Mouse (Mus musculus): ENCODE results near the gene Arel1. TPM values are rescaled to one million over a fixed set of nuclear protein-coding genes. Genes with fewer than 3 reads are reported as not detected.

Arel1 gene
- 10 to 100 TPM; 35.3 to 39.6 TPM for total RNA-seq (2023)

DNA sequence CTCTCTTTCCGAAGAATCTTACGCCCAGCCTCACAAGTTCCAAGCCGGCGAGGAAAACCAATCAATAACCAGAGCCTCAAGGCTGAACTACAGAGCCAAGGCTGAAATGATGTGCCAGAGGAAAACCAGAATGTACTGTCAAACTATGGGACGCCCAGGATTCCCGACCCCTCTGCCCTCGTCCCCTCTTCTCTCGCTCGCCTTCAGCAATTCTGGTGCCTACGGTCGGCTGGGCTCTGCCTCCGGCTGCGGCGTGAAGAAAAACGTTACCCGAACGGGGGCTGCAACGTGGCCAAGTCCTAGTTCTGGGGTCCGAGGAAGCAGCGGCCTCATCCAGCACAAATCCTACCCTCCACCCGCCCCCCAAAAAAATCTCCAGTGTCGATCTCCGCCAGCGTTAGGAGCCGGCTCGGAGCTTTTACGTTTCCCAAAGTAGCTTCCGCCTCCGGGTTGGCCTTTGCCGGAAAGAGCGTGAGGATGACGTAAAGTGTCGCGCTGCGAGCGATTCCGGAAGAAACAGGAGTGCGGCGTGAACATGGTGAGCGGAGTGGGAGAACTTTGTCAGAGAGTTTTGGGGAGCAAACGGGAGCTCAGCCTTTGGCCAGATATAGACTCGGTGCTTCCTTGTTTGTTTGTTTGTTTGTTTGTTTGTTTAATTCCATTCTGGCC is at the start of gene Arel1, which contains the start of gene Fcf1:
Gene Arel1, minus strand, starts transcription at position 473 of the 669 bp plus-strand sequence.
Gene Fcf1, plus strand, starts transcription at position 470 of the 669 bp plus-strand sequence.

DNA sequence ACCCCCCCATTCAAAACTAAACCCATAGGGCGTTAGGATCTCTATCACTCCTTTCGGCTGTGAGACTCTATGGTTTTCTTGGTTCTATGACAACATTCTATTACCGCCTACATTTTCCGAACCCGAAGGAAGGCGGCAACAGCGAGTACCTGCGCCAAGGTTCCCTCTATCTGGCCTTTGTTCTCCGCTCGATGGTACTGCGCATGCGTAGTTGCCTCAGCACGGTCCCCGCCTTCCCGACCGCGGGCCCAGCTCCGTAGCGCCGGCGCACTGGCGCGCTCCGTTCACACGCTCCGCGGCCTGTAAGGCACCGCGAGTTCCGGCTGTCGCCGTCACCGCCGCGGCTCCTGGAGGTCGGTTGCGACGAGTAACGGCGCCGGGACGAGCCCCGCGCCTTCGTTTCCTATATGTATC is 25.4 kb upstream of the Arel1 start, which contains the start of gene Ylpm1:
Gene Ylpm1, plus strand, starts transcription at position 239 of the 414 bp plus-strand sequence.

DNA sequence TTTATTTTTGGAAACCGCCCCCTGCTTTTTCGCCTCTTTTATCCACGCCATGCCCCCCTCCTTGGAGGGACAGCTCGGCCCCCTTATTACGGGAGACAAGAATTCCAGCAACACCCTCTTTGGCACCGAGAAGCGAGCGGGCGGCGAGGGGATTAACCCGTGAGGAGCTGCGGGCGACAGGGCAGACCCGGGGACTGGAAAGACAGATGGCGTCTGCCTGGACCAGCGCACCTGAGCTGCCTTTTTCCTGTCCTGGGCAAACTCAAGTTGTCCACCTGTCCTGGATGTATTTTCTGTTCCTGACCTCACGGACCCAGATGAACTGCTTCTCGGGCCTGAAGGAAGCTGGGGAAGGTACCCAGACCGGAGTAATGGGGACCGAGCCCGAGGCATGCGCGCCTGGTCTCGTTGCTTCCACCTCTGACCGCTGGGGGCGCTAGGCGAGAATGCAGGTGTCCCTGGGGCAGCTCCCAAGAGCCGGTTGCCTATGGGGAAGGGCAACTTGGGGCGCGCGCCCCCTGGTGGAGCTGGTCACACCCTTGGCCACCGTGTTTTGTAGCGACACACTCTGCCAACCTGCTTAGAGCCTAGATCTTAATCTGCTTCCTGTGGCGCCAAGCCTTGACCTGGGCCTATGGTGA is 94.1 kb downstream of the Arel1 start, which contains the start of gene Ltbp2:
Gene Ltbp2, minus strand, starts transcription at position 52 of the 641 bp plus-strand sequence.

Other genes starting within 250 kb of the Arel1 start
- 100 to 1,000 TPM in 1 of 2 experiments, 10 to 100 TPM in 1; 89.5 to 118 TPM for gene Npc2, start 197.7 kb downstream of the Arel1 start, total RNA-seq (2023)
- 10 to 100 TPM; 37.7 to 46.0 TPM for gene Isca2, start 197.6 kb downstream of the Arel1 start, total RNA-seq (2023)
- under 1 TPM; 0.07 to 0.55 TPM for gene Ltbp2, start 94.4 kb downstream of the Arel1 start, total RNA-seq (2023)
- gene Fcf1, start within 50 bp of the Arel1 start, total RNA-seq (2023), result 10 to 100 TPM; 42.1 to 48.3 TPM
- gene Ylpm1, start 25.4 kb upstream of the Arel1 start, total RNA-seq (2023), result 10 to 100 TPM; 29.8 to 34.5 TPM
- gene Prox2, start 139.9 kb upstream of the Arel1 start, total RNA-seq (2023), result 1 to 10 TPM; 4.4 to 5.6 TPM
- 100 to 1,000 TPM; 332 to 336 TPM for gene Dlst, start 139.9 kb upstream of the Arel1 start, total RNA-seq (2023)
- under 1 TPM in 1 of 2 experiments, not detected in 1; 0.13 TPM for gene Rps6kl1, start 180.4 kb upstream of the Arel1 start, total RNA-seq (2023)
- gene Pgf, start 206.9 kb upstream of the Arel1 start, total RNA-seq (2023), result not detected
- 10 to 100 TPM; 71.6 to 83.0 TPM for gene Eif2b2, start 248.6 kb upstream of the Arel1 start, total RNA-seq (2023)